Mouse (Mus musculus) kidney, adult 2 months (tissue): ENCODE measurements around the gene Pqlc2.

Experiments
- CTCF ChIP-seq: fragments of 200-500 bp; conservative IDR thresholded peaks from 2 replicates; pipeline ENCODE4 v1.5.1; 2011; ENCODE audit warnings: low read depth, mild to moderate bottlenecking, control low read depth, low read length, moderate library complexity, mixed read lengths; ENCODE audit not compliant: insufficient read depth, insufficient read length
- POLR2A ChIP-seq: fragments of 200-500 bp; IDR thresholded peaks from one replicate; pipeline ENCODE4 v1.6.1; 2011; ENCODE audit warnings: low read depth, low read length, control low read depth

DNA sequence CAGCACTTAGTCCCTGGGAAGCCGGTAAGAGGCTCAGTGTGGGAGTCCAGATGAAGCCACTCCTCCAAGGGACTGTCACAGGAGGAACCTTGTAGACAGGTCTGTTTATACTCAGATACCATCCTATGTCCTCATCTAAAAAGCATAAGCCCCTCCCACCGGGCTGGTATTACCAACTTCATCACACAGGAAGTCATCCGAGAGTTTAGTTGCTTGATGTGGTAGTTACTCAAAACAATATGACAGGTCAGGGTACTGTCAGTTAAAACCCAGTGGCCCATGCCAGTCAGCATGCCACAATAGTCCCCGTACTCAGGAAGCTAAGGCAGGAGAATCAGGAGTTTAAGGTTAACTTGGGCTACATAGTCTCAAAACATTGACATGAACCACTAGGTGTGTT is 9.2 kb upstream of the Pqlc2 start:
- TF ChIP-seq CTCF = no peak
- no peak for TF ChIP-seq POLR2A
